Mouse (Mus musculus): ENCODE data around the gene Shc4. TPM values are rescaled to one million over a fixed set of nuclear protein-coding genes. Genes with fewer than 3 reads are reported as not detected.

The Shc4 gene
- polyA plus RNA-seq, 1 experiment, result 0.57 TPM

- Histone ChIP-seq H3K4me3 (ENCODE audit: control insufficient read depth, insufficient read depth, low read length) (no peak overlapping the region), H3K27me3 (ENCODE audit: control insufficient read depth, insufficient read depth, low read length) (no peaks in the 10 kb centered on the region), H3K27ac (ENCODE audit: control insufficient read depth, insufficient read depth, low read length) (no peak overlapping the region), H3K4me1 (replicated peaks; ENCODE audit: control insufficient read depth, insufficient read depth, low read length) (no peaks in the 10 kb centered on the region), H3K36me3 (ENCODE audit: control insufficient read depth, insufficient read depth, low read length) (peaks cover 52% of the 10 kb centered on the region)
- no peak for DNase-seq
- TF ChIP-seq POLR2A (IDR thresholded peaks at IDR 0.05; ENCODE audit: control insufficient read depth, extremely low read depth, insufficient read depth, low read length, poor library complexity), result no peak
- TF ChIP-seq CTCF (IDR thresholded peaks at IDR 0.05; ENCODE audit: borderline replicate concordance, control insufficient read depth, extremely low read depth, insufficient read depth, low read length, poor library complexity), result no peak
- WGBS, result 97% methylated on average over 4 of the region's 4 CpGs
Observed at GRCm38 (mm10) chr2:125598958-125599357, 125.0 kb downstream of the Shc4 start.

- Histone ChIP-seq H3K4me1 (replicated peaks; ENCODE audit: control insufficient read depth, insufficient read depth, low read length) (no peaks in the 10 kb centered on the region), H3K4me3 (ENCODE audit: control insufficient read depth, insufficient read depth, low read length) (no peak overlapping the region), H3K27me3 (ENCODE audit: control insufficient read depth, insufficient read depth, low read length) (no peaks in the 10 kb centered on the region), H3K36me3 (ENCODE audit: control insufficient read depth, insufficient read depth, low read length) (peaks cover 55% of the 10 kb centered on the region), H3K27ac (ENCODE audit: control insufficient read depth, insufficient read depth, low read length) (no peak overlapping the region)
- DNase-seq, result no peak
- WGBS, result 92% methylated on average over 6 of the region's 6 CpGs
- TF ChIP-seq POLR2A (IDR thresholded peaks at IDR 0.05; ENCODE audit: control insufficient read depth, extremely low read depth, insufficient read depth, low read length, poor library complexity) (no peak), CTCF (IDR thresholded peaks at IDR 0.05; ENCODE audit: borderline replicate concordance, control insufficient read depth, extremely low read depth, insufficient read depth, low read length, poor library complexity) (no peak)
Observed at GRCm38 (mm10) chr2:125598251-125598650, 125.7 kb downstream of the Shc4 start.

- peaks cover 48% of the 10 kb centered on the region for H3K36me3 ChIP-seq (ENCODE audit: control insufficient read depth, insufficient read depth, low read length)
- no peak overlapping the region for H3K27ac ChIP-seq (ENCODE audit: control insufficient read depth, insufficient read depth, low read length)
- no peak for DNase-seq
- no peaks in the 10 kb centered on the region for H3K4me1 ChIP-seq (replicated peaks; ENCODE audit: control insufficient read depth, insufficient read depth, low read length)
- TF ChIP-seq POLR2A (IDR thresholded peaks at IDR 0.05; ENCODE audit: control insufficient read depth, extremely low read depth, insufficient read depth, low read length, poor library complexity), result no peak
- TF ChIP-seq CTCF (IDR thresholded peaks at IDR 0.05; ENCODE audit: borderline replicate concordance, control insufficient read depth, extremely low read depth, insufficient read depth, low read length, poor library complexity), result no peak
- WGBS, result 99% methylated on average over 12 of the region's 12 CpGs
- H3K27me3 ChIP-seq (ENCODE audit: control insufficient read depth, insufficient read depth, low read length), result no peaks in the 10 kb centered on the region
- H3K4me3 ChIP-seq (ENCODE audit: control insufficient read depth, insufficient read depth, low read length), result no peak overlapping the region
Observed at GRCm38 (mm10) chr2:125594786-125595185, 129.2 kb downstream of the Shc4 start.

GRCm38 (mm10) chr2:125594072-125594471 is 129.9 kb downstream of the Shc4 start:
- H3K27ac ChIP-seq (ENCODE audit: control insufficient read depth, insufficient read depth, low read length), result no peak overlapping the region
- peaks cover 50% of the 10 kb centered on the region for H3K36me3 ChIP-seq (ENCODE audit: control insufficient read depth, insufficient read depth, low read length)
- H3K27me3 ChIP-seq (ENCODE audit: control insufficient read depth, insufficient read depth, low read length), result no peaks in the 10 kb centered on the region
- no peak for TF ChIP-seq CTCF (IDR thresholded peaks at IDR 0.05; ENCODE audit: borderline replicate concordance, control insufficient read depth, extremely low read depth, insufficient read depth, low read length, poor library complexity)
- no peak for TF ChIP-seq POLR2A (IDR thresholded peaks at IDR 0.05; ENCODE audit: control insufficient read depth, extremely low read depth, insufficient read depth, low read length, poor library complexity)
- no peaks in the 10 kb centered on the region for H3K4me1 ChIP-seq (replicated peaks; ENCODE audit: control insufficient read depth, insufficient read depth, low read length)
- DNase-seq, result no peak
- 79% methylated on average over 6 of the region's 6 CpGs for WGBS
- no peak overlapping the region for H3K4me3 ChIP-seq (ENCODE audit: control insufficient read depth, insufficient read depth, low read length)

GRCm38 (mm10) chr2:125591895-125592294 is 132.1 kb downstream of the Shc4 start:
- Histone ChIP-seq H3K4me3 (ENCODE audit: control insufficient read depth, insufficient read depth, low read length) (no peak overlapping the region), H3K4me1 (replicated peaks; ENCODE audit: control insufficient read depth, insufficient read depth, low read length) (no peaks in the 10 kb centered on the region), H3K27me3 (ENCODE audit: control insufficient read depth, insufficient read depth, low read length) (no peaks in the 10 kb centered on the region), H3K27ac (ENCODE audit: control insufficient read depth, insufficient read depth, low read length) (no peak overlapping the region), H3K36me3 (ENCODE audit: control insufficient read depth, insufficient read depth, low read length) (peaks cover 45% of the 10 kb centered on the region)
- TF ChIP-seq CTCF (IDR thresholded peaks at IDR 0.05; ENCODE audit: borderline replicate concordance, control insufficient read depth, extremely low read depth, insufficient read depth, low read length, poor library complexity), result no peak
- TF ChIP-seq POLR2A (IDR thresholded peaks at IDR 0.05; ENCODE audit: control insufficient read depth, extremely low read depth, insufficient read depth, low read length, poor library complexity), result no peak
- WGBS, result 95% methylated on average over 4 of the region's 4 CpGs
- DNase-seq, result no peak

GRCm38 (mm10) chr2:125589287-125589686 is 134.7 kb downstream of the Shc4 start:
- Histone ChIP-seq H3K4me1 (replicated peaks; ENCODE audit: control insufficient read depth, insufficient read depth, low read length) (no peaks in the 10 kb centered on the region), H3K27ac (ENCODE audit: control insufficient read depth, insufficient read depth, low read length) (no peak overlapping the region), H3K36me3 (ENCODE audit: control insufficient read depth, insufficient read depth, low read length) (peaks cover 59% of the 10 kb centered on the region), H3K27me3 (ENCODE audit: control insufficient read depth, insufficient read depth, low read length) (no peaks in the 10 kb centered on the region), H3K4me3 (ENCODE audit: control insufficient read depth, insufficient read depth, low read length) (no peak overlapping the region)
- 48% methylated on average over 12 of the region's 12 CpGs for WGBS
- TF ChIP-seq CTCF (IDR thresholded peaks at IDR 0.05; ENCODE audit: borderline replicate concordance, control insufficient read depth, extremely low read depth, insufficient read depth, low read length, poor library complexity), result no peak
- TF ChIP-seq POLR2A (IDR thresholded peaks at IDR 0.05; ENCODE audit: control insufficient read depth, extremely low read depth, insufficient read depth, low read length, poor library complexity), result no peak
- no peak for DNase-seq

- 90% methylated on average over 5 of the region's 5 CpGs for WGBS
- Histone ChIP-seq H3K27ac (ENCODE audit: control insufficient read depth, insufficient read depth, low read length) (no peak overlapping the region), H3K4me3 (ENCODE audit: control insufficient read depth, insufficient read depth, low read length) (no peak overlapping the region), H3K4me1 (replicated peaks; ENCODE audit: control insufficient read depth, insufficient read depth, low read length) (no peaks in the 10 kb centered on the region), H3K27me3 (ENCODE audit: control insufficient read depth, insufficient read depth, low read length) (no peaks in the 10 kb centered on the region), H3K36me3 (ENCODE audit: control insufficient read depth, insufficient read depth, low read length) (peaks cover 75% of the 10 kb centered on the region)
- TF ChIP-seq CTCF (IDR thresholded peaks at IDR 0.05; ENCODE audit: borderline replicate concordance, control insufficient read depth, extremely low read depth, insufficient read depth, low read length, poor library complexity), result no peak
- TF ChIP-seq POLR2A (IDR thresholded peaks at IDR 0.05; ENCODE audit: control insufficient read depth, extremely low read depth, insufficient read depth, low read length, poor library complexity), result no peak
- no peak for DNase-seq
Observed at GRCm38 (mm10) chr2:125581081-125581480, 142.9 kb downstream of the Shc4 start.

All from thymus, adult 2 months (tissue).